Mouse (Mus musculus) intestine, postnatal 0 days (tissue): ENCODE results near the gene Rsrc1. TPM values are rescaled to one million over a fixed set of nuclear protein-coding genes. Genes with fewer than 3 reads are reported as not detected.
A peak's percentile ranks its signal among the peaks of the same experiment; 100 is the strongest.

Source experiments
- ATAC-seq: fragments of 200-750 bp; cut with Nextera tagmentation; 2 replicates; pipeline ENCODE4 v1.8.0; 2017; ENCODE audit warnings: mild to moderate bottlenecking, moderate TSS enrichment, moderate library complexity
- H3K27ac ChIP-seq: fragments of 300-500 bp; sonication (generic); 2 replicates; pipeline ENCODE4 v1.5.1; 2014; ENCODE audit warnings: mild to moderate bottlenecking, low read depth, low read length, moderate library complexity
- H3K27me3 ChIP-seq: fragments of 300-500 bp; sonication (generic); replicated peaks from 2 replicates; pipeline ENCODE4 v1.6.1; 2014; ENCODE audit warnings: low read length, mixed read lengths; ENCODE audit not compliant: control insufficient read depth, insufficient read depth
- H3K36me3 ChIP-seq: fragments of 300-500 bp; sonication (generic); 2 replicates; pipeline ENCODE4 v1.6.1; 2014; ENCODE audit warnings: mild to moderate bottlenecking, moderate library complexity; ENCODE audit not compliant: control insufficient read depth, insufficient read depth
- H3K4me1 ChIP-seq: fragments of 300-500 bp; sonication (generic); replicated peaks from 2 replicates; pipeline ENCODE4 v1.6.1; 2014; ENCODE audit warnings: antibody characterized with exemption, low read length, mixed read lengths; ENCODE audit not compliant: control insufficient read depth, insufficient read depth
- H3K4me2 ChIP-seq: fragments of 300-500 bp; sonication (generic); replicated peaks from 2 replicates; pipeline ENCODE4 v1.6.1; 2014; ENCODE audit warnings: low read depth, mild to moderate bottlenecking, moderate library complexity
- H3K4me3 ChIP-seq: fragments of 300-500 bp; sonication (generic); 2 replicates; pipeline ENCODE4 v1.5.1; 2014; ENCODE audit warnings: low read depth, low read length
- H3K9ac ChIP-seq: fragments of 300-500 bp; sonication (generic); 2 replicates; pipeline ENCODE4 v1.6.1; 2014; ENCODE audit warnings: mild to moderate bottlenecking, low read depth, low read length
- H3K9me3 ChIP-seq: fragments of 300-500 bp; sonication (generic); 2 replicates; pipeline ENCODE4 v1.6.1; 2016; ENCODE audit warnings: mixed run types; ENCODE audit not compliant: control insufficient read depth
- CTCF ChIP-seq: sonication (generic); IDR thresholded peaks from 2 replicates; pipeline ENCODE4 v1.5.1; 2016; ENCODE audit warnings: low read depth, mild to moderate bottlenecking, control low read depth, antibody characterized with exemption, moderate library complexity
- WGBS: fragments of 180-500 bp; shearing (Covaris S2); extraction: QIAGEN DNeasy Blood & Tissue Kit; methylation state at CpG from one replicate; pipeline ENCODE4 v1.1.7; 2014; 5-methylcytosine and 5-hydroxymethylcytosine counted together
- polyA plus RNA-seq: library from polyadenylated mRNA; unstranded; fragments of >200 nt; fragmentation: Nextera tagmentation; extraction: Ambion mirVana; gene quantifications from 2 replicates; pipeline ENCODE4 v1.2.1, GENCODE M21; 2015

Gene Rsrc1
- polyA plus RNA-seq, 1 experiment from 2014 or later, result 16.8 TPM

DNA sequence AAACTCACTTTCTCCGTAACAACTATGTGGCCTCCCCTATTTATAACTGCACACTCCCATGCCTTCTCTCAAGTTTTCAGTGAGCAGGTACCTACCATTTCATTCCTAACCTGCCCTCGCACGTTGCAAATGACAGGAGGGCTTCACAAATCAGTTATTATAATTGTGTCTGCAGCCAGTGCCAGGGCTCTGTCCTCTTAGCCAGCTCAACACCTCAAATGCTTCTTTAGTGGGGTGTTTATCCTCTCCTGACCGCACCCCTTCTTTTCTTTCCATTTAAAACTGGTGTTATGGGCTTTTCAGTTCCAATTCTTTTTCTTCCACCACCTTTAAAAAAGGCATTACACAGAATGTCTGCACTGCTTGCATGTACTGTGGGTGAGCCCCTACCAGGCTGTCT is 391.0 kb downstream of the Rsrc1 start:
- Histone ChIP-seq H3K27ac (no peak overlapping the region), H3K27me3 (no peaks in the 10 kb centered on the region), H3K9ac (no peak overlapping the region), H3K36me3 (no peaks in the 10 kb centered on the region), H3K4me1 (no peaks in the 10 kb centered on the region), H3K4me3 (no peak overlapping the region), H3K9me3 (no peaks in the 10 kb centered on the region), H3K4me2 (no peak overlapping the region)
- TF ChIP-seq CTCF, result no peak
- no peak for ATAC-seq
- 74% methylated on average over 4 of the region's 4 CpGs for whole genome bisulfite sequencing

DNA sequence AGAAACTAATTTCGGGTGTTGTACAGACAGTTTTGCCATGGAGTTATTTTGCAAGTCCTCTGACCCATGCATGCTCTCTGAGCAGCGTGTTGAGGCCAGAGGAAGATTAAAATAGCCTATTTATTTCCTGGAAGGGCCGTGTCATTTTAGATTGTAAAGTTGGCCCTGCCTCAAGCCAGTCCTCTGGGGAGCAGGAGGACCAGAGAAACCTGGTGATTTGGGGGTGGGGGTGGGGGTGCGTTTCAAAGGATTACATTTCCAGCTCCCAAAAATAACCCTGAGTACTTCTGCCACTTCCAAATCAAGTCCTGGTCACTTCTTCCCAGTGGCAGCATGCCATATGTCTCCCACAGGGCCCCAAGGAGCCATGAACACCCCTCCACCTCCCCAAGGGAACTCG is 391.6 kb downstream of the Rsrc1 start:
- H3K9ac ChIP-seq, result no peak overlapping the region
- WGBS, result 53% methylated on average over 5 of the region's 5 CpGs
- no peaks in the 10 kb centered on the region for H3K4me1 ChIP-seq
- H3K4me2 ChIP-seq, result no peak overlapping the region
- no peak overlapping the region for H3K27ac ChIP-seq
- no peaks in the 10 kb centered on the region for H3K36me3 ChIP-seq
- H3K4me3 ChIP-seq, result no peak overlapping the region
- no peaks in the 10 kb centered on the region for H3K9me3 ChIP-seq
- ATAC-seq, result no peak
- H3K27me3 ChIP-seq, result no peaks in the 10 kb centered on the region
- no peak for TF ChIP-seq CTCF

DNA sequence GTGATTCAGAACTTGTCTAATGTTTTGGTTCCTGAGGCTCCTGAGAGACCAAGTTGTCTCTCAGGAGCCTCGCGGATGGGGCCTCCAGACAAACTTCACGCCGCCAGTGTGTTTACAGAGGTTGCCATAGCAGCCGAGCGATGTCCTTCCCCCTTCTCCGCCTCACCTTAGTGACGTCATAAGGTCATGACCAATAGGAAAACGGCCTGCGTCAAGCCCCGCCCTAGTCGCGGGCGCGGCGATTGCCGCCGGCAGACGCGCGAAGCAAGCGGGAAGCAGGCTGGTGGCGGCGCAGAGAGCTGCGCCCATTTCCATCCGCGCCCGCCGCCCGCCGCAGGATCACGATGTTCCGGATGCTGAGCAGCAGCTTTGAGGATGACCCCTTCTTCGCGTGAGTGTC is 392.7 kb downstream of the Rsrc1 start, which contains the start of gene Mlf1:
Gene Mlf1 (plus strand): TSS at position 226 of the 400 bp plus-strand sequence.
- no peak within 1 kb of the TSS for H3K9ac ChIP-seq
- no peak within 1 kb of the TSS for H3K27ac ChIP-seq
- H3K4me1 ChIP-seq, result no peaks in the 10 kb centered on the region
- 0% methylated on average over 35 of the region's 35 CpGs for WGBS
- TF ChIP-seq CTCF, result 0 out of 2 replicates have a peak, but pooled peaks have one; percentile 12
- no peaks in the 10 kb centered on the region for H3K27me3 ChIP-seq
- H3K36me3 ChIP-seq, result no peaks in the 10 kb centered on the region
- no peaks in the 10 kb centered on the region for H3K9me3 ChIP-seq
- peak within 1 kb of the TSS; percentile 64 for H3K4me2 ChIP-seq
- ATAC-seq, result peak; percentile 98
- H3K4me3 ChIP-seq, result peak within 1 kb of the TSS; percentile 29

DNA sequence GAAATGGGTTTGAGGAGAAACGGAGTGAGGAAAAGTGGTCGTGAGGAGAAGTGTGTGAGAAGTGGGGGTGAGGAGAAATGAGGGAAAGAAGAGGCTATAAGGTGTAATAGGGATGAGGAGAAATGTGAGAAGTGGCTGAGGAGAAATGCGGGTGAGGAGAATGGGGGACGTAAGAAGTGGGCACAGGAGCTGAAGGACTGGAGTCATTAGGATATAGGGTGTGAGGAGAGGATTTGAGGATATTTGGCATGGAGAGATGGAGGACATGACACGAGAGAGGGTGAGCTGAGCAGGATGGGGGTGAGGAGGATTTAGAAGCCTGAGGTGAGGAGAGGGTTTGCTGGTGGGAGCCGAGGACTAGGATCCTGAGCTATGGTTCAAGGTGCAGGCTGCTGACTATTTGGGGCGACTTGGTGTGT is 393.2 kb downstream of the Rsrc1 start:
- peak overlapping the region; percentile 64 for H3K4me2 ChIP-seq
- H3K4me3 ChIP-seq, result peak overlapping the region; percentile 29
- no peaks in the 10 kb centered on the region for H3K9me3 ChIP-seq
- no peak overlapping the region for H3K27ac ChIP-seq
- H3K4me1 ChIP-seq, result no peaks in the 10 kb centered on the region
- no peaks in the 10 kb centered on the region for H3K36me3 ChIP-seq
- ATAC-seq, result peak; percentile 11; the same call in 1 of the 2 replicates
- whole genome bisulfite sequencing, result 35% methylated on average over 7 of the region's 7 CpGs
- H3K9ac ChIP-seq, result no peak overlapping the region
- H3K27me3 ChIP-seq, result no peaks in the 10 kb centered on the region
- no peak for TF ChIP-seq CTCF

DNA sequence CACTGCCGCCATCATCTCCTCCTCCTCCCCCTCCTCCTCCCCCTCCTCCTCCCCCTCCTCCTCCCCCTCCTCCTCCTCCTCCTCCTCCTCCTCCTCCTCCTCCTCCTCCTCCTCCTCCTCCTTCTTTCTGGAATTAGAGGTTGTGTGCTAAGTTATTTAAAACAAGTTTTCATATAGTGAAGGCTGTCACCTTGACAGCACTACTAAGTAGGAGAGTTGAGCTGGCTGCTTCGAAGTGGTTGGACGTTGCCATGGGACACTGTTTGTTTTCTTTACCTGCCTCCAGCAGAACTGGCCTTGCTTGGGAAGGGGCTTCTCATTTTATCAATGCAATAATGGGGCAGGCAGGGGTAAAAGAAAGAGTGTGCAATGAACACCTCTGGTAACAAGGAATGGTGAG is 393.9 kb downstream of the Rsrc1 start, which contains the start of gene Gm17402:
Gene Gm17402 (minus strand): TSS at position 101 of the 400 bp plus-strand sequence.
- no peak within 1 kb of the TSS for H3K9ac ChIP-seq
- WGBS, result 34% methylated on average over 3 of the region's 3 CpGs
- no peak within 1 kb of the TSS for H3K27ac ChIP-seq
- peak within 1 kb of the TSS; percentile 29 for H3K4me3 ChIP-seq
- no peaks in the 10 kb centered on the region for H3K4me1 ChIP-seq
- no peaks in the 10 kb centered on the region for H3K9me3 ChIP-seq
- H3K27me3 ChIP-seq, result no peaks in the 10 kb centered on the region
- peak within 1 kb of the TSS; percentile 64 for H3K4me2 ChIP-seq
- H3K36me3 ChIP-seq, result no peaks in the 10 kb centered on the region
- no peak for TF ChIP-seq CTCF
- ATAC-seq, result no peak

DNA sequence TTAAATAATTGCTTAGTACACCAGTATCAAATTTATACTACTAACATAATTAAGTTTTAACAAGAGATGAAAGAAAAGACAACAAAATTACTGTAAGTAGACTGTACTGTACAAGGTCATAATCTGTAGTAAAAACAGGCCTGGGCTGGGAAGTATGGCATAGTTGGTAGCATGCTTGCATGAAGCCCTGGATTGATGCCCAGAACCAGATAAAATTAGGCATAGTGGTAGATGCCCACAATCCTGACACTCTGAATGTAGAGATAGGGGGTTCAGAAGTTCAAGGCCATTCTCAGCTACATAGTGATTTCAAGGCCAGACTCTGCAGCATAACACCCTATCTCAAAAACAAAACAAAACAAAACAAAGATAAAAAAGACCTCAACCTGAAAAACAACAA is 397.0 kb downstream of the Rsrc1 start:
- Histone ChIP-seq H3K4me3 (no peak overlapping the region), H3K27me3 (no peaks in the 10 kb centered on the region), H3K9ac (no peak overlapping the region), H3K4me1 (no peaks in the 10 kb centered on the region), H3K9me3 (no peaks in the 10 kb centered on the region), H3K36me3 (no peaks in the 10 kb centered on the region), H3K27ac (no peak overlapping the region), H3K4me2 (no peak overlapping the region)
- no peak for ATAC-seq
- no peak for TF ChIP-seq CTCF

Other genes with a start within 250 kb of the Rsrc1 start
- gene Shox2, start 381 bp downstream of the Rsrc1 start, polyA plus RNA-seq, result 0.23 and 0.25 TPM in 2 replicates